Mouse (Mus musculus) adrenal gland, postnatal 4 days (tissue): ENCODE measurements around the gene Ush1c. TPM values are rescaled to one million over a fixed set of nuclear protein-coding genes. Genes with fewer than 3 reads are reported as not detected.
A peak's percentile ranks its signal among the peaks of the same experiment; 100 is the strongest.
"Not testable (repeated sequence)": the region's sequence is repeated elsewhere in the genome, so short reads cannot be mapped to it uniquely, and the experiment has no call there.

Experiments
- DNase-seq, 2 experiments: peaks; one replicate each; pipeline ENCODE4 v3.0.0; 2021 to 2022; ENCODE audit warnings: low spot score in 2 of 2, mixed read lengths in 2 of 2
- total RNA-seq, 2 experiments: library from RNA; stranded (reverse); gene quantifications; 2 replicates each; pipeline ENCODE4 v1.2.3; 2021

Ush1c gene
- total RNA-seq, 2 experiments from 2014 or later: 1.6 to 11.5 TPM

- no peak for DNase-seq
Observed at GRCm38 (mm10) chr7:46208131-46208530, 30.2 kb downstream of the Ush1c start.

GRCm38 (mm10) chr7:46204775-46205174 lies 33.5 kb downstream of the Ush1c start:
- no peak for DNase-seq

- DNase-seq: no peak
Observed at GRCm38 (mm10) chr7:46204046-46204471, 34.2 kb downstream of the Ush1c start.

GRCm38 (mm10) chr7:46201649-46202048 lies 36.7 kb downstream of the Ush1c start:
- DNase-seq: no peak

- DNase-seq: no peak
Observed at GRCm38 (mm10) chr7:46200021-46200420, 38.3 kb downstream of the Ush1c start.

- no peak for DNase-seq
Observed at GRCm38 (mm10) chr7:46195356-46195755, 42.9 kb downstream of the Ush1c start.

- no peak for DNase-seq
Observed at GRCm38 (mm10) chr7:46184232-46184631, 54.1 kb downstream of the Ush1c start.

GRCm38 (mm10) chr7:46181590-46181989 lies 56.7 kb downstream of the Ush1c start:
- DNase-seq: peak in 1 of 2 experiments; percentile 27

GRCm38 (mm10) chr7:46179431-46180275 lies 58.6 kb downstream of the Ush1c start, which contains the start of gene Abcc8:
TSS of gene Abcc8 (minus strand) at chr7:46180033.
- no peak for DNase-seq

GRCm38 (mm10) chr7:46168980-46169379 lies 69.3 kb downstream of the Ush1c start:
- not testable (repeated sequence) for DNase-seq

- no peak for DNase-seq
Observed at GRCm38 (mm10) chr7:46168402-46168801, 69.9 kb downstream of the Ush1c start.

GRCm38 (mm10) chr7:46167901-46168300 lies 70.4 kb downstream of the Ush1c start:
- DNase-seq: no peak

GRCm38 (mm10) chr7:46165876-46166275 lies 72.4 kb downstream of the Ush1c start:
- DNase-seq: no peak

GRCm38 (mm10) chr7:46162731-46163130 lies 75.6 kb downstream of the Ush1c start:
- no peak for DNase-seq

- no peak for DNase-seq
Observed at GRCm38 (mm10) chr7:46162132-46162727, 76.1 kb downstream of the Ush1c start.

- DNase-seq: no peak
Observed at GRCm38 (mm10) chr7:46161615-46162014, 76.7 kb downstream of the Ush1c start.

GRCm38 (mm10) chr7:46157746-46158145 lies 80.6 kb downstream of the Ush1c start:
- DNase-seq: no peak

- DNase-seq: no peak
Observed at GRCm38 (mm10) chr7:46154498-46155488, 83.5 kb downstream of the Ush1c start.

- DNase-seq: no peak
Observed at GRCm38 (mm10) chr7:46152819-46153351, 85.4 kb downstream of the Ush1c start.

- DNase-seq: no peak
Observed at GRCm38 (mm10) chr7:46147417-46147816, 90.9 kb downstream of the Ush1c start.
